8 mouse cellular contexts compared by ENCODE assay signal in genomic region chr11:44665156-44665682, GRCm38 (mm10). TPM values are rescaled to one million over a fixed set of nuclear protein-coding genes. Genes with fewer than 3 reads are reported as not detected.
A peak's percentile ranks its signal among the peaks of the same experiment; 100 is the strongest.
DNase-seq lines count a peak whose midpoint lies in the region; ATAC-seq lines count a peak whose summit lies in the region.

No protein-coding gene starts in this region.

- H3K9ac ChIP-seq in midbrain, embryonic 12.5 days (replicated peaks): peak overlapping the region; percentile 47

- H3K4me3 ChIP-seq in forebrain, embryonic 10.5 days: peak overlapping the region; percentile 48
- peak overlapping the region; percentile 46 for H3K4me3 ChIP-seq in limb, embryonic 10.5 days
- H3K4me3 ChIP-seq in midbrain, embryonic 12.5 days: peak overlapping the region; percentile 25

- intact Hi-C loops in heart, postnatal 36 days (cut with DNase I): loop anchor here (5.0 kb wide), 1 partner anchor 43 kb away; no protein-coding TSS in a partner anchor

- H3K36me3 ChIP-seq in forebrain, embryonic 10.5 days (replicated peaks): no peaks in the 10 kb centered on the region
- H3K36me3 ChIP-seq in limb, embryonic 10.5 days: no peaks in the 10 kb centered on the region
- no peaks in the 10 kb centered on the region for H3K36me3 ChIP-seq in midbrain, embryonic 12.5 days

- peaks cover 37% of the 10 kb centered on the region for H3K4me1 ChIP-seq in forebrain, embryonic 10.5 days
- peaks cover 59% of the 10 kb centered on the region for H3K4me1 ChIP-seq in limb, embryonic 10.5 days
- H3K4me1 ChIP-seq in midbrain, embryonic 12.5 days: peaks cover 44% of the 10 kb centered on the region

- peak overlapping the region; percentile 58 for H3K4me2 ChIP-seq in midbrain, embryonic 12.5 days (replicated peaks)

- peak overlapping the region; percentile 79 for H3K27ac ChIP-seq in forebrain, embryonic 10.5 days
- H3K27ac ChIP-seq in limb, embryonic 10.5 days: peak overlapping the region; percentile 85
- peak overlapping the region; percentile 65 for H3K27ac ChIP-seq in midbrain, embryonic 12.5 days (replicated peaks)

- peak; percentile 8 for DNase-seq in urinary bladder, postnatal 14 days (ENCODE audit: low spot score)
- no peak for DNase-seq in urinary bladder, postnatal 25 days (ENCODE audit: low spot score)
- peak; percentile 58 for DNase-seq in forebrain, embryonic 10.5 days (ENCODE audit: extremely low spot score, low spot score)
- peak; percentile 67 to 69 for DNase-seq in heart, postnatal 36 days
- DNase-seq in limb, embryonic 10.5 days (ENCODE audit: low spot score): peak; percentile 81
- no peak for DNase-seq in natural killer cell, adult 2 months (ENCODE audit: low spot score in 2 of 2)
- no peak for DNase-seq in thymus, postnatal 25 days

- 1% methylated on average over 18 of the region's 18 CpGs for WGBS in forebrain, embryonic 10.5 days
- WGBS in limb, embryonic 10.5 days: under 1% methylated on average over 18 of the region's 18 CpGs
- WGBS in midbrain, embryonic 12.5 days: 2% methylated on average over 18 of the region's 18 CpGs

- H3K27me3 ChIP-seq in forebrain, embryonic 10.5 days (ENCODE audit: poor library complexity, severe bottlenecking): peaks cover 83% of the 10 kb centered on the region
- no peaks in the 10 kb centered on the region for H3K27me3 ChIP-seq in limb, embryonic 10.5 days (ENCODE audit: low read depth, poor library complexity, severe bottlenecking)
- H3K27me3 ChIP-seq in midbrain, embryonic 12.5 days: no peaks in the 10 kb centered on the region

- peak; percentile 80 for ATAC-seq in midbrain, embryonic 12.5 days (ENCODE audit: low FRiP score, low read depth)

- no peaks in the 10 kb centered on the region for H3K9me3 ChIP-seq in forebrain, embryonic 10.5 days
- H3K9me3 ChIP-seq in limb, embryonic 10.5 days (replicated peaks): no peaks in the 10 kb centered on the region
- no peaks in the 10 kb centered on the region for H3K9me3 ChIP-seq in midbrain, embryonic 12.5 days

RNA-seq across cellular contexts. Expression of gene Ebf1, which starts 48.1 kb away (rescaled TPM):
- polyA plus RNA-seq in forebrain, embryonic 10.5 days (2016; fragmentation: Nextera tagmentation; extraction: Ambion mirVana): 8.1 and 8.4 TPM in 2 replicates
- total RNA-seq in heart, postnatal 36 days (2021): 10 to 100 TPM; 13.4 to 14.4 TPM
- polyA plus RNA-seq in limb, embryonic 10.5 days (2016; fragmentation: Nextera tagmentation; extraction: Ambion mirVana): 7.4 and 23.8 TPM in 2 replicates
- polyA plus RNA-seq in midbrain, embryonic 12.5 days (2016; fragmentation: Nextera tagmentation; extraction: Ambion mirVana): 89.4 and 89.6 TPM in 2 replicates

Comparison
In these comparisons a context has a peak if more than half of its experiments do, and no peak if none do; other contexts are left out.
1. DNase-seq: peak in urinary bladder, postnatal 14 days (single experiment), forebrain, embryonic 10.5 days (single experiment), heart, postnatal 36 days (2 of 2) and limb, embryonic 10.5 days (single experiment); none in urinary bladder, postnatal 25 days (single experiment), natural killer cell, adult 2 months (0 of 2) and thymus, postnatal 25 days (single experiment).
2. Peak in every context shown above with its lines, with median percentiles within 50 percentile points of each other: H3K27ac ChIP-seq and H3K4me3 ChIP-seq.